Mouse (Mus musculus) ES-Bruce4 (cell line): ENCODE measurements around the gene Smyd1. TPM values are rescaled to one million over a fixed set of nuclear protein-coding genes. Genes with fewer than 3 reads are reported as not detected.

Experiments used
- H3K27ac ChIP-seq: 2 replicates; pipeline ENCODE4 v1.5.1; 2012; ENCODE audit warnings: low read length, inconsistent platforms; ENCODE audit not compliant: insufficient read depth
- H3K27me3 ChIP-seq: 2 replicates; pipeline ENCODE4 v1.6.1; 2012; ENCODE audit warnings: mild to moderate bottlenecking, low read length, inconsistent platforms; ENCODE audit not compliant: control insufficient read depth, poor library complexity, insufficient read depth, severe bottlenecking
- H3K36me3 ChIP-seq: 2 replicates; pipeline ENCODE4 v1.6.1; 2012; ENCODE audit warnings: inconsistent platforms, mild to moderate bottlenecking, low read length, moderate library complexity; ENCODE audit not compliant: control insufficient read depth, poor library complexity, insufficient read depth, severe bottlenecking
- H3K4me1 ChIP-seq: one replicate; pipeline ENCODE4 v1.8.1; 2011; ENCODE audit warnings: low read length; ENCODE audit not compliant: control insufficient read depth, insufficient read depth
- H3K4me3 ChIP-seq: 2 replicates; pipeline ENCODE4 v1.5.1; 2011; ENCODE audit warnings: low read depth, mild to moderate bottlenecking, low read length
- H3K9ac ChIP-seq: 2 replicates; pipeline ENCODE4 v1.6.1; 2012; ENCODE audit warnings: low read depth, mild to moderate bottlenecking, inconsistent platforms; ENCODE audit not compliant: poor library complexity, severe bottlenecking
- H3K9me3 ChIP-seq: replicated peaks from 2 replicates; pipeline ENCODE4 v1.6.1; 2012; ENCODE audit warnings: mild to moderate bottlenecking, low read length, inconsistent platforms; ENCODE audit not compliant: control insufficient read depth, poor library complexity, insufficient read depth, severe bottlenecking
- CTCF ChIP-seq: IDR thresholded peaks from one replicate; pipeline ENCODE4 v1.8.1; 2011; ENCODE audit warnings: low read depth, low read length
- EP300 ChIP-seq: IDR thresholded peaks from 2 replicates; pipeline ENCODE4 v1.6.1; 2011; ENCODE audit warnings: low read depth, low read length; ENCODE audit not compliant: insufficient read depth
- POLR2A ChIP-seq: IDR thresholded peaks from one replicate; pipeline ENCODE4 v1.8.1; 2011; ENCODE audit warnings: low read length; ENCODE audit not compliant: insufficient read depth
- polyA plus RNA-seq: library from polyadenylated mRNA; stranded (reverse); fragments of >200 nt; gene quantifications from 2 replicates; pipeline ENCODE4 v1.2.4, GENCODE M21; 2011; ENCODE audit warnings: low read depth; ENCODE audit not compliant: missing spikeins, insufficient read depth, insufficient read length

Smyd1 gene
- polyA plus RNA-seq, 1 experiment = 0.42 TPM

DNA sequence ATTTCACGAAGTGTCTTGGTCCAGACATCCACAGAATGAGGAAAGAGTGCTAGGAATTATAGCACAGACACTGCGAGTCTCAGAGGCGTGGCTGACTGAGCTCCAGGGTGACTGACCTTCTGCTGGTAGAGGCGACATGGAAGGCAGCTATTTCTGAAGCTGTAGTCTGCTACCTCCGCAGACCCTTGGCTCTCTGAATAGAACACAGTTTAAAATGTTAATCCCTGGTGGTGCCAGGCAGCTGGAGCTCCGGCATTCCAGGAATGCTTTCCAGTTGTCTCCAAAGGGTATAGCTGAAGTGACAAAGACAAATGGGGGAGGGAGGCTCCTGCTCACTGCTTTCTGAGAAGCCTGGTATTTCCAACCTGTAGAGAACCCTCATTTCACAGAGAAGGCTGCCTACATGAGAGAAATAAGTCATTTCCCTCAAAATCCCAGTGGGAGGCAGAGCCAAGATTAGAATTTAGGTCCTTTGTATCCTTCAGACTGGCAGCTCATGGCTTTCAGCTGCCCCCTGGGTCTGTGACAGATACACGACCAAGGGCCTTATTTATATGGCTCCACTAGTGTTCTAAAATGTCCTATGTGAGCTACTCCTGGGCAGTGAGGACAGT is 94.8 kb downstream of the Smyd1 start:
- Histone ChIP-seq H3K4me3 (no peak overlapping the region), H3K4me1 (no peaks in the 10 kb centered on the region), H3K27me3 (no peaks in the 10 kb centered on the region), H3K9me3 (no peaks in the 10 kb centered on the region), H3K9ac (no peak overlapping the region), H3K27ac (no peak overlapping the region), H3K36me3 (no peaks in the 10 kb centered on the region)
- TF ChIP-seq POLR2A (no peak), EP300 (no peak), CTCF (no peak)

DNA sequence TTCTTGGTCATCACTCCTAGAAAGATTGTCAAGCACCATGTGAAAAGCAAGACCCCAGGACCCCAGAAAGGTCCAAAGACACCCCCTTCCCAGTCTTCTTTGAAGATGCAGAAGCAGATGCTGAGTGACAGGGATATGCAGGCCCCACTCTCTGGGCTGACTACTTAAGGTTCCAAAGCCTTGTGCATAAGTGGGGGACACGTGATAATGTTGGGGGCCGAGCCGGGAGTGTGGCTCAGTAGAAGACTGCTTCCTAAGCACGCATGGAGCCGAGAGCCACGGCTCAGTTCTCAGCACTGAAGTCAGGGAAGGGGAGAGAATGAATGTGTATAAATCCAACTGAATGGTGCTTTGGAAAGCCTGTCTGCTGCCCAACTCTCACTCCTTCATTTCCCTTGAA is 95.5 kb downstream of the Smyd1 start:
- H3K4me1 ChIP-seq = no peaks in the 10 kb centered on the region
- H3K27ac ChIP-seq = no peak overlapping the region
- no peaks in the 10 kb centered on the region for H3K9me3 ChIP-seq
- H3K36me3 ChIP-seq = no peaks in the 10 kb centered on the region
- no peak for TF ChIP-seq POLR2A
- no peak for TF ChIP-seq EP300
- TF ChIP-seq CTCF = no peak
- no peak overlapping the region for H3K4me3 ChIP-seq
- no peak overlapping the region for H3K9ac ChIP-seq
- H3K27me3 ChIP-seq = no peaks in the 10 kb centered on the region

DNA sequence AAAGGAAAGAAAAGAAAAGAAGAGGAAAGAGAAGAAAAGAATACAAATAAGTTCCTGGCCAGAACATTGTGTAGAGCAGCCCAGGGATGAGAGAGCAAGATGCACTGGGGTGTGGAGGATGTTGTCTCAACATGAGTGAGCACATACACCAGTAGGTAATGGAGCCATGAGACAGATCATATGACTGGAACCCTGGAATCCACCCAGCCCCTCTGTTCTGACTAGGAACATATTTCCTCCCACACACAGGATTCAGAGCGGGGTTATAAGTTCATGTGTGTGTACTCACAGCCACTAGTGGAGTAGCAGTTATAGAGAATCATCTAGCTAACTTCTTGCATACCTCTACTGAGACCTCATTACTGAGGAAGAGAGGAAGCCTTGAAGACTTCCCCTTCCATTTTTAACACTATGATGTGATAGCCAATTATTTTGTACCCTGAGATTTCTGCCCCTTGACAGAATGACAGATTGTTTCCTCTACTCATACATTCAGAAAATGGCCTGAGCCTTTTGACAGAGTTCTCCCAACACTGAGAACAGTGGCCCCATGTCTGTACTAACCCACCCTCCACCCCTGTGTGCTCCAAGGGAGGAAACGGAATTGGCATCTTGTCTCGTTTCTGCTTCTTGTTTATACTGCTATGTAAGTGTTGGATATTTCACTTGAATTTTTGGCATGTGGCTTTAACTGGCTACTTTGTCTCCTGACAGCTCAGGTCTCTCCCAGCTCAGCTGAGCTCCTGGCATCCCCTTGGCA is 97.7 kb downstream of the Smyd1 start:
- H3K27me3 ChIP-seq = no peaks in the 10 kb centered on the region
- H3K36me3 ChIP-seq = no peaks in the 10 kb centered on the region
- no peak overlapping the region for H3K27ac ChIP-seq
- TF ChIP-seq CTCF = no peak
- no peaks in the 10 kb centered on the region for H3K4me1 ChIP-seq
- no peaks in the 10 kb centered on the region for H3K9me3 ChIP-seq
- H3K9ac ChIP-seq = no peak overlapping the region
- no peak overlapping the region for H3K4me3 ChIP-seq

DNA sequence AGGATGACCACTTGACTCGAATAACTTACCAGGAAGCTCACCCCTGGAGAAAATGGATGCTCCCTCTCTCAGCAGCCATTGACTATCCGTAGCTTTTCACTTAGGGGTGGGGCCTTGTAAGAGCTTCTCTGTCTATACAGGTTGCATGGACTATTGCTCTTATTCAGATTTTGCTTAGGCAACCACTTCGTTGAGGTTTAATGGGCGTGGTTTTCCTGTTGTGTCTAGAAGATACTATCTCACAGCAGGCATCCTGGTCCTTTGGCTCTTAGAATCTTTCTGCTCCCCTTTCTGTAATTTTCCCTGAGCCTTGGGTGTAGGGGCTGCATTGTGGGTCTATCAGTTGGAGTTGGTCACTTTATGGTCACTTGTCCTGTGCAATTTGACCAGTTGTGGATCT is 100.5 kb downstream of the Smyd1 start:
- no peak for TF ChIP-seq CTCF
- no peak for TF ChIP-seq POLR2A
- no peak for TF ChIP-seq EP300
- no peak overlapping the region for H3K27ac ChIP-seq
- H3K27me3 ChIP-seq = no peaks in the 10 kb centered on the region

DNA sequence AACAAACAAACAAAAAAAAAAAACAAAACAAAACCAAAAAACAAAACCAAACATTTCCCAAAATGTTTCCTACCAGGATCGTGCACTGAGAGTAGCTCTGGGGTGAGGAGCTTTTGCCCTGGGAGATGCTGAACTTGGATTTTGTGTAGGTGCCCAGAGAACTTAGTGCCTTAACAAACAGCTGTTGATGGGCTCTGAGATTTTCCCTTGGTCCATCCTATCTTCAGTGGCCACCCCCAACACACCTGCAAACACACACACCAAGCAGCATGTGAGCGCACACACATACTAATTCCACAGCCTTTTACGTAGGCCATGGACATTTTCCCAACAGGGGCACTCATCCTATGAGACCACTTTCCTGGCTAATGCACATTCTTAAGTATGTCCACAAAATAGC is 109.6 kb downstream of the Smyd1 start:
- Histone ChIP-seq H3K4me3 (no peak overlapping the region), H3K36me3 (no peaks in the 10 kb centered on the region), H3K27ac (no peak overlapping the region), H3K9me3 (no peaks in the 10 kb centered on the region), H3K27me3 (no peaks in the 10 kb centered on the region), H3K9ac (no peak overlapping the region), H3K4me1 (no peaks in the 10 kb centered on the region)
- TF ChIP-seq POLR2A = no peak
- TF ChIP-seq EP300 = no peak
- TF ChIP-seq CTCF = no peak

More for the DNA sequence above, 100.5 kb downstream of the Smyd1 start:
- Histone ChIP-seq H3K4me3 (no peak overlapping the region), H3K4me1 (no peaks in the 10 kb centered on the region), H3K36me3 (no peaks in the 10 kb centered on the region), H3K9me3 (no peaks in the 10 kb centered on the region), H3K9ac (no peak overlapping the region)

DNA sequence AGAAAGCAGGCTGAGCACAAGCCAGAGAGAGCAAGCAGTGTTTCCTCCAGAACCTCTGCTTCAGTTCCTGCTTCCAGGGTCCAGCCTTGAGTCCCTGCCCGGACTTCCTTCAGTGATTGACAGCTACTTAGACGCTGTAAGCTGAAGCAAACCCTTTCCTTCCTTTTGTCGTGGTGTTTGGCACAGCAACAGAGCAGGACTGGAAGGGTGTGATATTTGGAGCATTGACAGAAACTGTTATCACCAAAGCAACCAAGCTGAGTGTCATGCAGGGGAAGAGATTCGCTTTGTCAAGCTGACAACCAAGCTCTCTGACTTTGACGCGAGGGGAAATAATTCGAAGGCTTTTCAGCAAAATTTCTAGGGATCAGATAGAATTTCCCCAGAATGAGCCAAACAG is 110.1 kb downstream of the Smyd1 start:
- H3K27ac ChIP-seq = no peak overlapping the region
- no peaks in the 10 kb centered on the region for H3K27me3 ChIP-seq
- no peak overlapping the region for H3K4me3 ChIP-seq
- H3K4me1 ChIP-seq = no peaks in the 10 kb centered on the region
- no peaks in the 10 kb centered on the region for H3K9me3 ChIP-seq
- H3K36me3 ChIP-seq = no peaks in the 10 kb centered on the region
- no peak overlapping the region for H3K9ac ChIP-seq
- TF ChIP-seq POLR2A (no peak), EP300 (no peak), CTCF (no peak)
